Mouse (Mus musculus) megakaryocyte-erythroid progenitor cell, adult 5-6 weeks (primary cell): ENCODE measurements around the gene Rps6kb1. TPM values are rescaled to one million over a fixed set of nuclear protein-coding genes. Genes with fewer than 3 reads are reported as not detected.

Source experiments
- ATAC-seq: replicated peaks from 2 replicates; pipeline ENCODE4 v1.8.0; 2016; ENCODE audit warnings: mild to moderate bottlenecking, inconsistent platforms; ENCODE audit not compliant: severe bottlenecking, poor library complexity, low FRiP score, low TSS enrichment
- total RNA-seq, 2 experiments: library from RNA; stranded (forward) in 1 of 2; stranded (reverse) in 1 of 2; fragments of 200-1000, 215-1000 nt in 1 of 2; fragments of >200 nt in 1 of 2; fragmentation: Nextera tagmentation in 1 of 2; gene quantifications; 2 replicates each; pipeline ENCODE4 v1.2.3; 2014 to 2017

Gene Rps6kb1
- total RNA-seq, 2 experiments from 2014 or later = 49.5 to 52.7 TPM

DNA sequence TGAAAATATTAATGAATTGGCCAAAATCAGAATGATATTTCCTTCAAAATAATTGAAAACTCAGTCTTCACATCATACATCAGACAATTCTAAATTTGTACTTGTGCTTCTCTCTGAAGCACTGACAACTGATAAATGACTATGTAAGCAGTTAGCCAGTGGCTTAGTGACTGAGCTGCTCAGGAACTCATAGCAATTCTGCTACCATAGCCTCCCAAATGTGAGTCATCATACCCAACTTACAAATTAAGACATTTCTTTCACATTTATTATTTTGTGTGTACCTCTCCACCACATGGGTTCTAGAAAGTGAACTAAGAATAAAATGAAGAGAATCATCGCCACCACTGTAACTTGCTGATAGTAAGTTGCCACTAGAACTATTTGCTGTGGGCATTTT, 53.8 kb downstream of the Rps6kb1 start:
- no peak for ATAC-seq

DNA sequence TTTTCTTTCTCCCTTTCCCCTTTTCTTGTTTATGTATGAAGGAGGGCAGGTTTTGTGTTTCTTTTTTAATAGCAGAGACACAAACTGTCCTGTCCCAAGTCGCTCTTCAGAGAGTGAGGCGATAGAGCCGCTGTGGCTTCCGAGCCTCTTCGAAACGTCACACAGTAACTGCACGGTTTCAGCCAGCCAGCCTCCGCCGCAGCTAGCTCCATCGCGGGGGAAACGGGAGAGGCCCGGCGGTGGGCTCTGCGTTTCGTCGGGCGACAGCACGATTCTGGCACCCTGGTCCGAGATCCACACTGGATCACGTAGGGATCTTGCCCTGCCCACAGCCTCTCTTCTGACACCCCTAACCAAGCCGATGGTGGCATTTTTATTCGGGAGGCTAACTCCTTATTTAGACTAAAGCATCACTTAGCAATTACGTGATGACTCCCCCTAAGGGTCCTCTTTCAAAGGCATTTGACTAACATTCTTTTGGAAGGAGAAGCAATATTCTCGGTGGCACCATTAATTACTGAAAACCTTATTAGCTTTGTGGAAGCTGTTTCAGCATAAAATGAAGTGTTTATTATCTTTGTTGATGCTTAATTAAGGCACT, 59.6 kb downstream of the Rps6kb1 start:
- peak; percentile 36; the same call in 1 of the 2 replicates for ATAC-seq

- ATAC-seq = peak; percentile 99
Observed at GRCm38 (mm10) chr11:86484101-86484868, 60.3 kb downstream of the Rps6kb1 start, which contains the start of gene Rnft1. Rnft1 (plus strand) TSS chr11:86484657.

GRCm38 (mm10) chr11:86473576-86473975, 71.0 kb downstream of the Rps6kb1 start:
- ATAC-seq = no peak

DNA sequence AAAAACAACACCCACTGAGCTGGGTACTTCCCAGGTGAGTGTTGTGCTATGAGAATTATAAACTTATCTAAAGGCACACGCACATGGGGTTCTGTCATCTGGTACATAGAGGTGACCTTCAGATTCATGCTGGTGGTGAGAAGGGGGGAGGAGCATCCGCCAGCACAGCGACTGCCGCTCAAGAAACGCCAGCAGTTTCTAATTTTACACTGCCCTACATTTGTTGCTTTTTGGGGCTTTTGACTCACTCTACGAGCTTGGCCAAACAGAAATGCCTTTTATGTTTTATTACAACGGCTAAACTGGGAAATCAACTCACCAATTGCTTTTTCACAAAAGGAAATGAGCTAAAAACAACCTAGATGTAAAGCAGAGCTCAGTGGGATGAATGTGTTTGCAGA, 71.8 kb downstream of the Rps6kb1 start:
- ATAC-seq = no peak

DNA sequence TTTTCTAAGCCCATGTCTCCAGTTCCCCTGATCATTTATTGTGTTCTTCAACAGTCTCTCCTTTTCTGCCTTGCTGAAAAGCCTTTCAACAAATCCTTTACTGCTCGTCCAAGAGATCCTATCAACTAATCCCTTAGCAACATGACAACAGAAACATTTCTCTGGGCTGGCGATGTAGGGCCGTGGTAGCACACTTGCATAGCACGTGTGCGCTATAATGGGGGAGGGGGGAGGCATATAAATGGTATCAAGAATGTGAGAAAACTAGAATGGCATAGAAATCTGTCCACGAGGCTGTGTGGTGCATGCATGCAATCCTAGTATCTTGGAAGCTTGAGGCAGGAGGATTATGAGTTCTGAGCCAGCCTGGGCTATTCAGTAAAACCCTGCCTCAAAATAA, 72.8 kb downstream of the Rps6kb1 start:
- ATAC-seq = no peak

- no peak for ATAC-seq
Observed at GRCm38 (mm10) chr11:86468971-86469370, 75.6 kb downstream of the Rps6kb1 start.

DNA sequence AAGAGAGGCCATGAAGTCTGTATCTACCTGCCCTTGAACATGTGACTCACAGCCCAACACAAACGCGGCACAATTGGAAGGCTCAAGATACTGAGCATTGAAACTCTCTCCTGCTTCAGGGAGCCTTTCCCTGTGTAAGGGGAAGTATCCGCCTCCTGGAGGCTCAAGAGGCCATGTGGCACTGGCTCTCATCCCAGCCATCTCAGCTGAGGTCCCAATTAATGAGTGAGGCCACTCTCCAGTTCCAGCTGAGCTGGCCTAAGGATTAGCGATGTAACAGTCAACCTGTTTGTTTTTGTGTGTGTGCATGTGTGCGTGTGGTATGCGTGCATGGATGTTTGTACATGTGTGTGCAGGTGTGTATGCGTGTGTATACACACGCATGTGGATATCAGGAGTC, 76.3 kb downstream of the Rps6kb1 start:
- ATAC-seq = no peak

GRCm38 (mm10) chr11:86464275-86464674, 80.3 kb downstream of the Rps6kb1 start:
- ATAC-seq = 0 out of 2 replicates have a peak, but pooled peaks have one; percentile 68

DNA sequence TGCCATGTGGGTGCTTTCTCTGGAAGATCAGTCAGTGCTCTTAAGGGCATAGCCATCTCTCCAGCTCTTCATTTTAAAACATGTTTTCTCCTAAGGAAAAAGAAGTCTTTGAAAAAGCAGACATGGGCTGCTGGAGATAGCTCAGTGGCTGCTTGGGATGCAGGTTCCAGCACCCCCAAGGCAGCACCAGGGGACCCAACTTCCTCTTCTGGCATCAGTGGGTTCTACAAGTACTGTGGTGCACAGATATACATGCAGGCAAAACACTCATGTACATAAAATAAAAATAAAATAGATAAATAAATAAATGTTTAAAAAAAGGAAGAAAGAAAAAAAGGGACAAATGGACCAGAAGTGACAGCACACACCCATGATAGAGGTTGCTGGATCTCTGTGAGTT, 82.0 kb downstream of the Rps6kb1 start:
- no peak for ATAC-seq

DNA sequence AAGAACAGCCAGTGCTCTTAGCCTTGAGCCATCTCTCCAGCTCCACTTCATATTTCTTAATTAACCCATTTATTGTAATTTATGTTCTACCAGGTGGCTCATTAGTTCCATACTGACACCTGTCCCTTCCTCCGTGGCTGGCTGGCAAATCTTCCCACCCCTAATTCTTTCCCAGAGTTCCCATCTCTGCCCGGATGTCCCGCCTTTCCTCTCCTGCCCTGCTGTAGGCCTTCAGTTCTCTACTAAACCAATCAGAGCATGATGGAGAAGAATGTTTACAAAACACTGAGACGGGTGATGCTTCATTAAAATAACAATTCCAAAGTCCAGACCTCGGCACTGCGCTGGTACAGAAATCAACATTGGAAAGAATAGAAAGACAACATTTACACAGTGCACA, 85.7 kb downstream of the Rps6kb1 start:
- ATAC-seq = no peak

GRCm38 (mm10) chr11:86457545-86457944, 87.1 kb downstream of the Rps6kb1 start:
- no peak for ATAC-seq

DNA sequence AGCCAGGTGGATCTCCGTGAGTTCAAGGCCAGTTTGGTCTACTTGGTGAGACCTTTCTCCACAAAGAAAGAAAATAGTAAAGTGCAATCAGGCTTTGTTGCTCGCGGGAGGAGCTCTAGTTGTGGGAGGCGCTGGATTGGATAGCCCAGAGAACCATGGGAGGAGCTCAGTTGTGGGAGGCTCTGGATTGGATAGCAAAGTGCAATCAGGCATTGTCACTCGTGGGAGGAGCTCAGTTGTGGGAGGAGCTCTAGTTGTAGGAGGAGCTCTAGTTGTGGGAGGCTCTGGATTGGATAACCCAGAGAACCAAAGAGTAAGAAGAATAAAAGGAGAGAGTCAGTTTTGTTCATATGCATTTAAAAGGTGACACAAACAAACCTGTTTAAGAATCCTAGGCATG, 90.6 kb downstream of the Rps6kb1 start:
- peak; percentile 57; the same call in 1 of the 2 replicates for ATAC-seq

Other genes starting within 250 kb of the Rps6kb1 start
- gene Med13, start 187.2 kb downstream of the Rps6kb1 start, total RNA-seq (2014; fragmentation: Nextera tagmentation) = 39.1 and 40.2 TPM in 2 replicates
- 46.3 and 57.6 TPM in 2 replicates for gene Med13, start 187.2 kb downstream of the Rps6kb1 start, total RNA-seq (2017)
- 6.9 and 11.3 TPM in 2 replicates for gene Rnft1, start 60.1 kb downstream of the Rps6kb1 start, total RNA-seq (2014; fragmentation: Nextera tagmentation)
- 8.4 and 13.1 TPM in 2 replicates for gene Rnft1, start 60.1 kb downstream of the Rps6kb1 start, total RNA-seq (2017)
- 17.5 and 20.8 TPM in 2 replicates for gene Tubd1, start 186 bp upstream of the Rps6kb1 start, total RNA-seq (2014; fragmentation: Nextera tagmentation)
- 13.7 and 20.5 TPM in 2 replicates for gene Tubd1, start 186 bp upstream of the Rps6kb1 start, total RNA-seq (2017)
- 91.2 and 111 TPM in 2 replicates for gene Vmp1, start 139.0 kb upstream of the Rps6kb1 start, total RNA-seq (2014; fragmentation: Nextera tagmentation)
- 105 and 148 TPM in 2 replicates for gene Vmp1, start 139.0 kb upstream of the Rps6kb1 start, total RNA-seq (2017)
- 28.9 and 35.7 TPM in 2 replicates for gene Ptrh2, start 139.2 kb upstream of the Rps6kb1 start, total RNA-seq (2014; fragmentation: Nextera tagmentation)
- 39.3 and 39.6 TPM in 2 replicates for gene Ptrh2, start 139.2 kb upstream of the Rps6kb1 start, total RNA-seq (2017)
- gene Cltc, start 212.8 kb upstream of the Rps6kb1 start, total RNA-seq (2014; fragmentation: Nextera tagmentation) = 122 and 228 TPM in 2 replicates
- 193 and 195 TPM in 2 replicates for gene Cltc, start 212.8 kb upstream of the Rps6kb1 start, total RNA-seq (2017)